Mouse (Mus musculus): Measurements from ENCODE around the gene Mmp8.

Gene Mmp8

GRCm38 (mm10) chr9:7593272-7593812 is 35.1 kb downstream of the Mmp8 start:
- no peak for DNase-seq (ENCODE audit: low read depth, low spot score)

GRCm38 (mm10) chr9:7594816-7595540 is 36.7 kb downstream of the Mmp8 start:
- DNase-seq (ENCODE audit: low read depth, low spot score) = peak; percentile 45

- peak; percentile 22 for DNase-seq (ENCODE audit: low read depth, low spot score)
Observed at GRCm38 (mm10) chr9:7602982-7603742, 44.9 kb downstream of the Mmp8 start.

GRCm38 (mm10) chr9:7604005-7604404 is 45.7 kb downstream of the Mmp8 start:
- DNase-seq (ENCODE audit: low read depth, low spot score) = no peak

- DNase-seq (ENCODE audit: low read depth, low spot score) = no peak
Observed at GRCm38 (mm10) chr9:7605638-7606037, 47.4 kb downstream of the Mmp8 start.

Data from WW6 (cell line).